Mouse (Mus musculus): Measurements from ENCODE around the gene Atxn1l.

GRCm38 (mm10) chr8:109693146-109693900, 44.2 kb downstream of the Atxn1l start, which contains the start of gene Ist1:
- peak; percentile 91 for TF ChIP-seq POLR2A (IDR thresholded peaks at IDR 0.05; ENCODE audit: borderline replicate concordance, insufficient read depth, low read length)
- TF ChIP-seq CTCF (IDR thresholded peaks at IDR 0.05; ENCODE audit: borderline replicate concordance, insufficient read depth, low read depth, low read length), result no peak

Measured in cerebellum, adult 2 months (tissue).